Mouse (Mus musculus): ENCODE data around the gene 2010111I01Rik. TPM values are rescaled to one million over a fixed set of nuclear protein-coding genes. Genes with fewer than 3 reads are reported as not detected.

Gene 2010111I01Rik
- polyA plus RNA-seq, 1 experiment, result 63.6 TPM

DNA sequence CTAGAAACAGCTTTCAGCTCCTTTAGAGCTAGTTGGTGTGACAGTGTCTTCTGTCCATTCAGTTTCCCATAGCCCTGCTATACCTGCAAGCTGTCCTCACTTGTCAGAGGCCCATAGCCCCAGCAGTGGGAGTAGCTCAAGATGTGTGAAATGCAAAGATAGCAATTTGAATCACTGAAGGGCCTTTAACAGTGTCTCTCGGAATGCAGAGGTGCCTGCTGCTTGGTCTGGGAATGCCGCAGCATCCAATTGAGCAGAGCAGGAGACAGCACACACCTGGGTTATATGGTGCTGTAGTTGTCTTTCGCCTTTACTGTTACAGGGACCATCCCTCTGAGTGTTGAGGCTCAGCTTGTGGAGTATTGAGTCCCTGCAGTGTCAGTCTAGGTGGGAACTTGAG, 329.0 kb downstream of the 2010111I01Rik start:
- H3K27me3 ChIP-seq (ENCODE audit: control insufficient read depth, insufficient read depth, low read length, poor library complexity, severe bottlenecking), result no peaks in the 10 kb centered on the region
- no peaks in the 10 kb centered on the region for H3K9me3 ChIP-seq (replicated peaks; ENCODE audit: control insufficient read depth, insufficient read depth, low read length, poor library complexity, severe bottlenecking)
- H3K4me3 ChIP-seq (ENCODE audit: low read depth, low read length), result no peak overlapping the region
- H3K4me1 ChIP-seq (ENCODE audit: control insufficient read depth, insufficient read depth, low read length), result peaks cover 14% of the 10 kb centered on the region
- H3K27ac ChIP-seq (ENCODE audit: insufficient read depth, low read length), result 0 out of 2 replicates have a peak overlapping the region, but pooled peaks have one; percentile 26
- no peak overlapping the region for H3K9ac ChIP-seq (ENCODE audit: low read depth, poor library complexity, severe bottlenecking)
- peak; percentile 88 for TF ChIP-seq EP300 (IDR thresholded peaks at IDR 0.05; ENCODE audit: insufficient read depth, low read depth, low read length)
- no peak for TF ChIP-seq POLR2A (IDR thresholded peaks at IDR 0.05; ENCODE audit: insufficient read depth, low read length)
- TF ChIP-seq CTCF (IDR thresholded peaks at IDR 0.05; ENCODE audit: low read depth, low read length), result no peak
- H3K36me3 ChIP-seq (ENCODE audit: control insufficient read depth, insufficient read depth, low read length, poor library complexity, severe bottlenecking), result peaks cover 9% of the 10 kb centered on the region; the same call in 1 of the 2 replicates

- TF ChIP-seq EP300 (IDR thresholded peaks at IDR 0.05; ENCODE audit: insufficient read depth, low read depth, low read length), result 0 out of 2 replicates have a peak, but pooled peaks have one; percentile 69
- no peak for TF ChIP-seq CTCF (IDR thresholded peaks at IDR 0.05; ENCODE audit: low read depth, low read length)
- TF ChIP-seq POLR2A (IDR thresholded peaks at IDR 0.05; ENCODE audit: insufficient read depth, low read length), result no peak
- Histone ChIP-seq H3K36me3 (ENCODE audit: control insufficient read depth, insufficient read depth, low read length, poor library complexity, severe bottlenecking) (peaks cover 9% of the 10 kb centered on the region; the same call in 1 of the 2 replicates), H3K4me3 (ENCODE audit: low read depth, low read length) (no peak overlapping the region), H3K27ac (ENCODE audit: insufficient read depth, low read length) (no peak overlapping the region), H3K9ac (ENCODE audit: low read depth, poor library complexity, severe bottlenecking) (no peak overlapping the region), H3K9me3 (replicated peaks; ENCODE audit: control insufficient read depth, insufficient read depth, low read length, poor library complexity, severe bottlenecking) (no peaks in the 10 kb centered on the region), H3K27me3 (ENCODE audit: control insufficient read depth, insufficient read depth, low read length, poor library complexity, severe bottlenecking) (no peaks in the 10 kb centered on the region), H3K4me1 (ENCODE audit: control insufficient read depth, insufficient read depth, low read length) (peaks cover 14% of the 10 kb centered on the region)
Measured at GRCm38 (mm10) chr13:63294359-63295193, 329.9 kb downstream of the 2010111I01Rik start.

DNA sequence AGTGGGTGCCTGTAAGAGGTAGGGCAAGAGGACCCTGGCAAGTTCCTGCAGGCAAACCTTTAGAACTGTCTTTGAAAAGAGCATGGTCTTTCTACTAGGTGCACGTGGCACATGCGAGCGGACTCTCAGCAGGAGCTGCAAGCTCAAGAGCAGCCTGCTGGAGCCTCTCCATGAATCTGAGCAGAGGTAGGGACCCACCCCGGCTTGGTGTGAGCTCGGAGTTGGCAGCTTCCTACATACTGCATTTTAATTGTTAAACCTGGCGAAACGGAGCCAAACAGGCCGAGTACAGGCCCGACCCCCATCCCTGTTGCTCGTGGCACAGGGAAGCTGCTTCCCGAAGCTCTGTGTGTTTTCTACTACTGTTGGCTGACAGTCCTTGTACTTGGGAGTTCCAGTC, 331.6 kb downstream of the 2010111I01Rik start:
- H3K9ac ChIP-seq (ENCODE audit: low read depth, poor library complexity, severe bottlenecking), result no peak overlapping the region
- TF ChIP-seq CTCF (IDR thresholded peaks at IDR 0.05; ENCODE audit: low read depth, low read length) (no peak), POLR2A (IDR thresholded peaks at IDR 0.05; ENCODE audit: insufficient read depth, low read length) (no peak), EP300 (IDR thresholded peaks at IDR 0.05; ENCODE audit: insufficient read depth, low read depth, low read length) (no peak)
- no peak overlapping the region for H3K27ac ChIP-seq (ENCODE audit: insufficient read depth, low read length)
- H3K27me3 ChIP-seq (ENCODE audit: control insufficient read depth, insufficient read depth, low read length, poor library complexity, severe bottlenecking), result no peaks in the 10 kb centered on the region
- peaks cover 19% of the 10 kb centered on the region for H3K4me1 ChIP-seq (ENCODE audit: control insufficient read depth, insufficient read depth, low read length)
- H3K36me3 ChIP-seq (ENCODE audit: control insufficient read depth, insufficient read depth, low read length, poor library complexity, severe bottlenecking), result peaks cover 12% of the 10 kb centered on the region; the same call in 1 of the 2 replicates
- no peak overlapping the region for H3K4me3 ChIP-seq (ENCODE audit: low read depth, low read length)
- H3K9me3 ChIP-seq (replicated peaks; ENCODE audit: control insufficient read depth, insufficient read depth, low read length, poor library complexity, severe bottlenecking), result no peaks in the 10 kb centered on the region

DNA sequence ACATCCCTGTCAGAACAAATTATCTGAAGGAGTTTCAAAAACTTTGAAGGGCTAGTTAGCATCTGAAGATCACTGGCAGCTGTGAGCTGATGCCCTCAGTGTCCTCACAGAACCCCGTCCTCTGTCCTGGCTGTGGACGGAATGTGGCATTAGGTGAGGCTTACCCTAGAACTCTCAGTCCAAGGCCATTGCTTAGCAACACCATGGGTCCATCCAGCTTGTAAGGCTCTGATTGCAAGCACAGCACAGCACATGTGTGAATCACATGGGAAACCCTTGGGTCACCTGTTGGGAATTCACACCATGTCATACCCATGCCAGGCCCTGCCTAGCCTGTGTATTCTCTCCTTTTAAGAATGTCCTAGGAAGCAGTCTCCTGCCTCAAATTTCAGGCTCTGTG, 332.3 kb downstream of the 2010111I01Rik start:
- H3K4me1 ChIP-seq (ENCODE audit: control insufficient read depth, insufficient read depth, low read length), result peaks cover 19% of the 10 kb centered on the region
- H3K36me3 ChIP-seq (ENCODE audit: control insufficient read depth, insufficient read depth, low read length, poor library complexity, severe bottlenecking), result peaks cover 12% of the 10 kb centered on the region; the same call in 1 of the 2 replicates
- H3K9me3 ChIP-seq (replicated peaks; ENCODE audit: control insufficient read depth, insufficient read depth, low read length, poor library complexity, severe bottlenecking), result no peaks in the 10 kb centered on the region
- H3K9ac ChIP-seq (ENCODE audit: low read depth, poor library complexity, severe bottlenecking), result no peak overlapping the region
- no peak overlapping the region for H3K27ac ChIP-seq (ENCODE audit: insufficient read depth, low read length)
- TF ChIP-seq EP300 (IDR thresholded peaks at IDR 0.05; ENCODE audit: insufficient read depth, low read depth, low read length) (no peak), CTCF (IDR thresholded peaks at IDR 0.05; ENCODE audit: low read depth, low read length) (no peak), POLR2A (IDR thresholded peaks at IDR 0.05; ENCODE audit: insufficient read depth, low read length) (no peak)
- H3K4me3 ChIP-seq (ENCODE audit: low read depth, low read length), result no peak overlapping the region
- no peaks in the 10 kb centered on the region for H3K27me3 ChIP-seq (ENCODE audit: control insufficient read depth, insufficient read depth, low read length, poor library complexity, severe bottlenecking)

DNA sequence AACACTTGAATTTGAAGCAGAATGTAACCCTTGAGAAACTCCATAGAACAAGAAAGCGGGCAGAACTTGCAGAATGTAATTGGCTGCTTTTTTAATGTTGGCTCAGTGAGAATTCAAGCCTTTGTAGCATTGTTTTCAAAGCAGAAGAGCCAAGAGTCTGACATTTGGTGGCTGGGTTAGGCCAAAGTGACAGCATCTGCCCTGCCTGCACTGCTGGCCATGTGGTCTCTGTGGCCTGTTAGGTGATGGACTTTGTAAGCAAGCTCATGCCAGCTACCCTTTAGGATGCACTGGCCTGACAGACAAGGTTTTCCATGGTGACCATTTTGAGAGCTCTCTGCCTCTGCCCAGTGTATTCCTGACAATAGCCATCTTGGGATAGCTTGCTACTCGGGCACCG, 333.2 kb downstream of the 2010111I01Rik start:
- Histone ChIP-seq H3K27me3 (ENCODE audit: control insufficient read depth, insufficient read depth, low read length, poor library complexity, severe bottlenecking) (no peaks in the 10 kb centered on the region), H3K36me3 (ENCODE audit: control insufficient read depth, insufficient read depth, low read length, poor library complexity, severe bottlenecking) (peaks cover 12% of the 10 kb centered on the region; the same call in 1 of the 2 replicates)
- TF ChIP-seq EP300 (IDR thresholded peaks at IDR 0.05; ENCODE audit: insufficient read depth, low read depth, low read length) (no peak), CTCF (IDR thresholded peaks at IDR 0.05; ENCODE audit: low read depth, low read length) (no peak), POLR2A (IDR thresholded peaks at IDR 0.05; ENCODE audit: insufficient read depth, low read length) (no peak)

DNA sequence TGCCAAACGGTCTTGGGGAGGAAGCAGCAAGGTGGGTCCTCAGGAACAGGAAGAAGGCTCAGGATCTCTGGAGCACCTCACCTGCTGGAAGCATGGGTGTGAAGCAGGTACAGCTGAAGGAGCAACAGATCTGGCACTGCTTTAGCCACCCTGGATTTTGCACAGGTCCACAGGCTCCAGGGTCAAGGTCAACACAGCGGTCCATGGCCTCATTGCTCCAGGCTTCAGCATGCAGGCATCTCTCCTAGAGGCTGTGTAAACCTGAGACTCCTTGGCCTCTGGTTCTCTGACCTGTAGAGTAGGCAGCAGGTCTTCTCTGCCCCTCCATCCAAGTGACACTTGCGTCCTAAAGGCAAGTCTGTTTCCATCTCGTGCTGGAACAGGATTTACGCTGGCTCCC, 334.2 kb downstream of the 2010111I01Rik start:
- Histone ChIP-seq H3K4me3 (ENCODE audit: low read depth, low read length) (no peak overlapping the region), H3K36me3 (ENCODE audit: control insufficient read depth, insufficient read depth, low read length, poor library complexity, severe bottlenecking) (peaks cover 12% of the 10 kb centered on the region; the same call in 1 of the 2 replicates), H3K27ac (ENCODE audit: insufficient read depth, low read length) (no peak overlapping the region), H3K4me1 (ENCODE audit: control insufficient read depth, insufficient read depth, low read length) (peaks cover 16% of the 10 kb centered on the region), H3K27me3 (ENCODE audit: control insufficient read depth, insufficient read depth, low read length, poor library complexity, severe bottlenecking) (no peaks in the 10 kb centered on the region), H3K9ac (ENCODE audit: low read depth, poor library complexity, severe bottlenecking) (no peak overlapping the region), H3K9me3 (replicated peaks; ENCODE audit: control insufficient read depth, insufficient read depth, low read length, poor library complexity, severe bottlenecking) (no peaks in the 10 kb centered on the region)
- TF ChIP-seq EP300 (IDR thresholded peaks at IDR 0.05; ENCODE audit: insufficient read depth, low read depth, low read length), result no peak
- TF ChIP-seq CTCF (IDR thresholded peaks at IDR 0.05; ENCODE audit: low read depth, low read length), result no peak
- TF ChIP-seq POLR2A (IDR thresholded peaks at IDR 0.05; ENCODE audit: insufficient read depth, low read length), result no peak

More for the DNA sequence above, 333.2 kb downstream of the 2010111I01Rik start:
- H3K9ac ChIP-seq (ENCODE audit: low read depth, poor library complexity, severe bottlenecking), result no peak overlapping the region
- no peak overlapping the region for H3K27ac ChIP-seq (ENCODE audit: insufficient read depth, low read length)
- no peaks in the 10 kb centered on the region for H3K9me3 ChIP-seq (replicated peaks; ENCODE audit: control insufficient read depth, insufficient read depth, low read length, poor library complexity, severe bottlenecking)
- no peak overlapping the region for H3K4me3 ChIP-seq (ENCODE audit: low read depth, low read length)
- peaks cover 18% of the 10 kb centered on the region for H3K4me1 ChIP-seq (ENCODE audit: control insufficient read depth, insufficient read depth, low read length)
